Mouse (Mus musculus) heart, embryonic 13.5 days (tissue): ENCODE data around the gene Pou2f2. TPM values are rescaled to one million over a fixed set of nuclear protein-coding genes. Genes with fewer than 3 reads are reported as not detected.

ENCODE experiments used
- ATAC-seq: fragments of 200-750 bp; cut with Nextera tagmentation; 2 replicates; pipeline ENCODE4 v1.8.0; 2017; ENCODE audit warnings: moderate TSS enrichment; ENCODE audit not compliant: insufficient number of reproducible peaks, low FRiP score, low TSS enrichment; ENCODE audit errors: extremely low read depth
- H3K27ac ChIP-seq: fragments of 300-500 bp; sonication (generic); replicated peaks from 2 replicates; pipeline ENCODE4 v1.5.1; 2015; ENCODE audit warnings: moderate library complexity, mild to moderate bottlenecking, inconsistent platforms
- H3K27me3 ChIP-seq: fragments of 300-500 bp; sonication (generic); replicated peaks from 2 replicates; pipeline ENCODE4 v1.6.1; 2015; ENCODE audit warnings: mild to moderate bottlenecking, inconsistent platforms
- H3K36me3 ChIP-seq: fragments of 300-500 bp; sonication (generic); 2 replicates; pipeline ENCODE4 v1.6.1; 2015; ENCODE audit warnings: mild to moderate bottlenecking, inconsistent platforms
- H3K4me1 ChIP-seq: fragments of 300-500 bp; sonication (generic); 2 replicates; pipeline ENCODE4 v1.6.1; 2015; ENCODE audit warnings: inconsistent platforms
- H3K4me2 ChIP-seq: fragments of 300-500 bp; sonication (generic); 2 replicates; pipeline ENCODE4 v1.6.1; 2015; ENCODE audit warnings: inconsistent platforms, mild to moderate bottlenecking, moderate library complexity
- H3K4me3 ChIP-seq: fragments of 300-500 bp; sonication (generic); 2 replicates; pipeline ENCODE4 v1.5.1; 2015; ENCODE audit warnings: moderate library complexity, mild to moderate bottlenecking, inconsistent platforms
- H3K9ac ChIP-seq: fragments of 300-500 bp; sonication (generic); 2 replicates; pipeline ENCODE4 v1.6.1; 2015; ENCODE audit warnings: inconsistent platforms, mild to moderate bottlenecking, moderate library complexity
- H3K9me3 ChIP-seq: fragments of 300-500 bp; sonication (generic); 2 replicates; pipeline ENCODE4 v1.6.1; 2016; ENCODE audit warnings: inconsistent platforms
- WGBS: fragments of 180-500 bp; shearing (Covaris S2); methylation state at CpG from one replicate; pipeline ENCODE4 v1.1.7; 2015; ENCODE audit warnings: mixed read lengths; 5-methylcytosine and 5-hydroxymethylcytosine counted together
- polyA plus RNA-seq: library from polyadenylated mRNA; unstranded; fragments of >200 nt; fragmentation: Nextera tagmentation; extraction: Ambion mirVana; gene quantifications from 2 replicates; pipeline ENCODE4 v1.2.1, GENCODE M21; 2015

Gene Pou2f2
- polyA plus RNA-seq = 0.43 and 0.51 TPM in 2 replicates

- ATAC-seq = 0 out of 2 replicates have a peak, but pooled peaks have one; percentile 40
- no peaks in the 10 kb centered on the region for H3K36me3 ChIP-seq
- no peak within 1 kb of the TSS for H3K27ac ChIP-seq
- peaks cover 24% of the 10 kb centered on the region for H3K4me1 ChIP-seq
- peak within 1 kb of the TSS; percentile 68 for H3K9ac ChIP-seq
- under 1% methylated on average over 52 of the region's 56 CpGs for WGBS
- peak within 1 kb of the TSS; percentile 56 for H3K4me3 ChIP-seq
- peaks cover 99% of the 10 kb centered on the region for H3K27me3 ChIP-seq
- peak within 1 kb of the TSS; percentile 76 for H3K4me2 ChIP-seq
- no peaks in the 10 kb centered on the region for H3K9me3 ChIP-seq
Observed at GRCm38 (mm10) chr7:25179606-25180161, at the start of gene Pou2f2. Gene Pou2f2 (minus strand): TSS chr7:25179726.

DNA sequence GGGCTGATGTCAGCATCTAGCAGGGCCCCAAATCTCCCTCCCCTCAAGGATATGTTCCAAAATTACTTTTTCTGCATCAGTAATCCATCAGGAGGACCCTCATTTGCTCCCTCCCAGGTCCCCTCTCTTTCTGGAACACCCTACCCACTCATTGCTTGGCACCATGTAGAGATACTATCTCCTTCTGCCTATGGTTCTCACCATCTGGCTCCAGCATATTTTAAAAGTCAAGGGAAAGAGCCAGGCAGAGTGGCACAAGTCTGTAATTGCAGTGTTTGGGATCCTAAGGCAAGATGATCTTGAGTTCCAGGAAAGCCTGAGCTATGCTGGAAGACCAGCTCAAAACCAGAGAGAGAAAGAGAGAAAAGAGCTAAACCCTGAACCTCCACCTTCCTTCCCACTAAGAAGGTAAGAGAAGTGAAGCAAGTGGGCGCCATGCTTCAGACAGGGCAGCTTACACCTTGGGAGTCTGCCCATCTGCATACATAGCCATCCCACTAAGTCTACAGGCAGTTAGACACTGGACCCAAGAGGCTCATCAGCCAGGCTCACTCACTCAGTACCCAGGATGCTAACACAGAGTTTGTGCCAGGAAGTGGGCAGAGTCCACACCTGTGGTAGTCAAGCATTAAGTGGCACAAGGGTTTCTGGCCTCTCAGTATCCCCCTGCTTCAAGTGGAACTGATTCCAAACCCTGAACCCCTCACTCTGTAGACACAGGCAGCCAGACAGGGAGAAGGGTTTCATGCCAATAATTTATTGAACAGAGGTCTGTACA is 48.2 kb upstream of the Pou2f2 start:
- peaks cover 96% of the 10 kb centered on the region for H3K36me3 ChIP-seq
- no peak overlapping the region for H3K27ac ChIP-seq
- H3K4me3 ChIP-seq = no peak overlapping the region
- H3K9ac ChIP-seq = no peak overlapping the region
- H3K27me3 ChIP-seq = no peaks in the 10 kb centered on the region
- no peak for ATAC-seq
- WGBS = 100% methylated on average over 1 of the region's 1 CpGs
- peaks cover under 1% of the 10 kb centered on the region for H3K4me1 ChIP-seq
- H3K4me2 ChIP-seq = no peak overlapping the region
- H3K9me3 ChIP-seq = no peaks in the 10 kb centered on the region

DNA sequence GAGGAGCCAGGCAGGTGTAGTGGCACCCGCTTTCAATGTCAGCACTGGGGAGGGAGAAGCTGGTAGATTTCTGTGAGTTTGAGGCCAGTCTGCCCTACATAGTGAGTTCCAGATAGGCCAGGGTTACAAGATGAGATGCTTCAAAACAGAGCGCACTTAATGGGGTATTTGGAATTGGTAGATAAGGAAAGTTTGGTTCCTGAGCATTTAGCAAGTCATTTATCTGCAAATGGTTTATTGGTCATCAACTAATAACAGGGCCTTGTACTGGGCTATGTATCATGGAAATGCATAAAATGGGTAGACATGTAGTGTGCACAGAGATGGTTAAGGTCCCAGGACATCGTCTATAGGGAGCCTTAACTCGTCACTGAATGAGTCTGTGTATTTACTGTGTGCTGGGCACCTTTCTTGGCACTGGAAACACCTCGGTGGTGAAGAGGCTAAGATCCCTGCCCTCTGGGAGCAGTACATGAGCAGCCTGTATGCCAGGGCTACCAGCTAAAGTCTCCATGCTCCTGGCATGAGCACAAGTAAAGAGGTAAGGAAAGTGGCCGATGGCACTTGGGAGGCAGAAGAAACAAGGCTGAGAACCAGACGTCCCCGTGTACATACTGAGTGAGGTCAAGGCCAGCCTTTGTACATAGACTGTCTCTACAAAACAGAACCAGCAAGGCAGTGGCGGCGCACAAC is 42.9 kb upstream of the Pou2f2 start:
- 79% methylated on average over 10 of the region's 10 CpGs for WGBS
- Histone ChIP-seq H3K4me3 (peak overlapping the region; percentile 83), H3K9me3 (no peaks in the 10 kb centered on the region), H3K27me3 (no peaks in the 10 kb centered on the region), H3K4me2 (peak overlapping the region; percentile 81), H3K36me3 (peaks cover 43% of the 10 kb centered on the region), H3K27ac (0 out of 2 replicates have a peak overlapping the region, but pooled peaks have one; percentile 88), H3K9ac (peak overlapping the region; percentile 85), H3K4me1 (peaks cover 27% of the 10 kb centered on the region)
- no peak for ATAC-seq

DNA sequence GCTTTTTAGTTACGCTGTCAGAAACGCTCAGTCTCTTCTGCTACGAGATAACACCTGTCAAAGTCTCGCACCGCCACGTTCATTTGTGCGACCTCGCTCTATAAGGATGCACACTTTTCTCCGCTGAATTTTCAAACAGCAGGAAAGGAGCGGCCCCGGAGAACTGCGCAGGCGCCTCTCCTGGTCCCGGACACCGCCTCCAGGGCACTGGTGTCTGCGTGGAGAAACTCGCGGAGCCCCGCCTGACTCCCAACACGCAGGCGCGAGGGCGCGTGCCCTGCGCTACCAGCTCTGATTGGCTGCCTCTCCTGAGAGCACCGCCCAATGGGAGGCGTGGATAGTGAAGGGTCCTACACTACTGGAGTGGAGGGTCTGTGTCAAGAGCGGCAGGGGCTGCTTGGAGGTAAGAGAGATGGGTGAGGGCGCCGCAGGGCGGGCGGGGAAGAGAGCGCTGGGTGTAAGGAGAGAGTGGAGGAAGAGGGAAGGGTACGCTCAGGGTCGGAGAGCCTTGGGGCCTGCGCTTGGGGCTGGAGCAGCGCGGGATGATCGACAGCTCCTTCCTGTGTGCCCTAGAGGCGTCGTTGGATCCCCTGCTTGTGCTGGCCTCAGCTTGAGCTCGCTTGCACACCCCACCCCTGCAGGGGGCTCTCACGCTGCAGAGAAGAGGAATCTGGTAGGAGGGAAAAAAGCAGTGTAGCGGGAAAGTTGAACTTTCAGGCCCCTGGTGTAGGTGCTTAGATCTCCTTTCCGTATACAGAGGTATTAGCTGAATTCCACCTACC is 41.8 kb upstream of the Pou2f2 start, which contains the start of gene Zfp526:
Zfp526 (plus strand) TSS at position 324 of the 782 bp plus-strand sequence.
- peak within 1 kb of the TSS; percentile 85 for H3K9ac ChIP-seq
- H3K36me3 ChIP-seq = peaks cover 32% of the 10 kb centered on the region
- H3K9me3 ChIP-seq = no peaks in the 10 kb centered on the region
- WGBS = under 1% methylated on average over 45 of the region's 45 CpGs
- peaks cover 27% of the 10 kb centered on the region for H3K4me1 ChIP-seq
- peak; percentile 87 for ATAC-seq
- peak within 1 kb of the TSS; percentile 81 for H3K4me2 ChIP-seq
- H3K27me3 ChIP-seq = no peaks in the 10 kb centered on the region
- peak within 1 kb of the TSS; percentile 83 for H3K4me3 ChIP-seq
- H3K27ac ChIP-seq = peak within 1 kb of the TSS; percentile 88

DNA sequence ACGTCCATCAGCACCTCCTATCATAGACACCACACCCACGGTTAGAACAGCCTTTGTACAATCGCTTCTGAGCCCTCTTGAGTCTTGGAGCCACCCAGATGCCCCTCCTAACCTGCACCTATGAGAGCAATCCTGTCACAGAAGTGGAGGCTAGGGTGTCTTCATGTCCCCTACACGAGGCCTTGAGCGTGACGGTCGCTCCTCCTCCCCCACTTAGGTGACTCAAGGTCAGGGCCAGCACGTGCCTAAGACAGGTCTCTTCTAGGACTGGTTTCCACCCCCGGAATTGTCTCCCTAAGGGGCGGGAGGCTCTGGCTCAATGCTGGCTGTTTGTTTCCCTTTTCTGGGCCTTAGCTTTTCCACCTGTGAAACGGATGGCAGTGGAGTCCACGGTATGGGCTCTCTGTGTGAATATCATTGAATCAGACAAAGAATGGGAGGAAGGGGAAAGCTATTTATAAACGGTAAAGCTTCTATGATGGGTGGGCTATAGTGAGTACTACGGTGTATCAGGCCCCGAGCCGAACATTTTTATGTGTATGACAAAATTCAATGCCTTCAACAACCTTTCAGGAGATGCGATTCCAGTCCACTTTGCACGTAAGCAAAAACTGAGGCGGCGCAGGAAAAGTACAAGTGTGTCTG is 41.1 kb upstream of the Pou2f2 start, which contains the start of gene Dedd2:
Dedd2 (minus strand) TSS at position 159 of the 645 bp plus-strand sequence.
- ATAC-seq = no peak
- Histone ChIP-seq H3K9me3 (no peaks in the 10 kb centered on the region), H3K27me3 (no peaks in the 10 kb centered on the region), H3K9ac (peak within 1 kb of the TSS; percentile 91), H3K27ac (peak within 1 kb of the TSS; percentile 88), H3K36me3 (peaks cover 27% of the 10 kb centered on the region), H3K4me3 (peak within 1 kb of the TSS; percentile 83), H3K4me2 (peak within 1 kb of the TSS; percentile 81), H3K4me1 (peaks cover 27% of the 10 kb centered on the region)
- WGBS = 4% methylated on average over 20 of the region's 20 CpGs

GRCm38 (mm10) chr7:25219756-25220456 is 40.4 kb upstream of the Pou2f2 start:
- Histone ChIP-seq H3K4me3 (peak overlapping the region; percentile 83), H3K36me3 (peaks cover 26% of the 10 kb centered on the region), H3K9ac (peak overlapping the region; percentile 91), H3K9me3 (no peaks in the 10 kb centered on the region), H3K27ac (peak overlapping the region; percentile 88), H3K27me3 (no peaks in the 10 kb centered on the region), H3K4me1 (peaks cover 27% of the 10 kb centered on the region), H3K4me2 (peak overlapping the region; percentile 81)
- peak; percentile 71 for ATAC-seq
- 2% methylated on average over 31 of the region's 31 CpGs for WGBS

GRCm38 (mm10) chr7:25219416-25219750 is 39.9 kb upstream of the Pou2f2 start:
- no peak for ATAC-seq
- Histone ChIP-seq H3K4me3 (peak overlapping the region; percentile 83), H3K9me3 (no peaks in the 10 kb centered on the region), H3K27me3 (no peaks in the 10 kb centered on the region), H3K36me3 (peaks cover 23% of the 10 kb centered on the region), H3K9ac (peak overlapping the region; percentile 91), H3K4me1 (peaks cover 27% of the 10 kb centered on the region), H3K27ac (peak overlapping the region; percentile 88), H3K4me2 (peak overlapping the region; percentile 81)
- 0% methylated on average over 16 of the region's 16 CpGs for WGBS

- peak overlapping the region; percentile 81 for H3K4me2 ChIP-seq
- H3K27ac ChIP-seq = peak overlapping the region; percentile 88
- no peaks in the 10 kb centered on the region for H3K27me3 ChIP-seq
- H3K36me3 ChIP-seq = peaks cover 23% of the 10 kb centered on the region
- peak overlapping the region; percentile 91 for H3K9ac ChIP-seq
- no peaks in the 10 kb centered on the region for H3K9me3 ChIP-seq
- peaks cover 27% of the 10 kb centered on the region for H3K4me1 ChIP-seq
- under 1% methylated on average over 53 of the region's 53 CpGs for WGBS
- ATAC-seq = 0 out of 2 replicates have a peak, but pooled peaks have one; percentile 15
- H3K4me3 ChIP-seq = peak overlapping the region; percentile 83
Observed at GRCm38 (mm10) chr7:25218705-25219415, 39.3 kb upstream of the Pou2f2 start.

- Histone ChIP-seq H3K27me3 (no peaks in the 10 kb centered on the region), H3K27ac (no peak overlapping the region), H3K4me3 (peak overlapping the region; percentile 83), H3K9me3 (no peaks in the 10 kb centered on the region), H3K4me2 (peak overlapping the region; percentile 81), H3K36me3 (peaks cover 20% of the 10 kb centered on the region), H3K4me1 (peaks cover 27% of the 10 kb centered on the region), H3K9ac (peak overlapping the region; percentile 91; the same call in 1 of the 2 replicates)
- 65% methylated on average over 12 of the region's 12 CpGs for WGBS
- no peak for ATAC-seq
Observed at GRCm38 (mm10) chr7:25217653-25218395, 38.3 kb upstream of the Pou2f2 start.
